Mouse (Mus musculus) midbrain, embryonic 14.5 days (tissue): Measurements from ENCODE around the gene 1810049J17Rik. TPM values are rescaled to one million over a fixed set of nuclear protein-coding genes. Genes with fewer than 3 reads are reported as not detected.
A peak's percentile ranks its signal among the peaks of the same experiment; 100 is the strongest.

Experiments used
- ATAC-seq: fragments of 200-750 bp; cut with Nextera tagmentation; 2 replicates; pipeline ENCODE4 v1.8.0; 2017; ENCODE audit warnings: moderate number of reproducible peaks, moderate library complexity; ENCODE audit not compliant: low FRiP score, low TSS enrichment
- DNase-seq: peaks from one replicate; pipeline ENCODE4 v3.0.0-alpha.2; 2015
- H3K27ac ChIP-seq: fragments of 300-500 bp; sonication (generic); replicated peaks from 2 replicates; pipeline ENCODE4 v1.5.1; 2014; ENCODE audit warnings: mild to moderate bottlenecking, low read depth, low read length, moderate library complexity
- H3K27me3 ChIP-seq: fragments of 300-500 bp; sonication (generic); 2 replicates; pipeline ENCODE4 v1.6.1; 2014; ENCODE audit warnings: low read length, control low read depth, mixed read lengths; ENCODE audit not compliant: control insufficient read depth, insufficient read depth
- H3K36me3 ChIP-seq: fragments of 300-500 bp; sonication (generic); 2 replicates; pipeline ENCODE4 v1.6.1; 2014; ENCODE audit warnings: low read length, control low read depth; ENCODE audit not compliant: control insufficient read depth, insufficient read depth
- H3K4me1 ChIP-seq: fragments of 300-500 bp; sonication (generic); 2 replicates; pipeline ENCODE4 v1.6.1; 2014; ENCODE audit warnings: mild to moderate bottlenecking, antibody characterized with exemption, low read length, control low read depth; ENCODE audit not compliant: control insufficient read depth, insufficient read depth
- H3K4me2 ChIP-seq: fragments of 300-500 bp; sonication (generic); 2 replicates; pipeline ENCODE4 v1.6.1; 2014; ENCODE audit warnings: mild to moderate bottlenecking, low read length, moderate library complexity
- H3K4me3 ChIP-seq: fragments of 300-500 bp; sonication (generic); replicated peaks from 2 replicates; pipeline ENCODE4 v1.5.1; 2014; ENCODE audit warnings: low read depth, low read length
- H3K9ac ChIP-seq: fragments of 300-500 bp; sonication (generic); replicated peaks from 2 replicates; pipeline ENCODE4 v1.6.1; 2014; ENCODE audit warnings: mild to moderate bottlenecking, low read length, moderate library complexity
- H3K9me3 ChIP-seq: fragments of 300-500 bp; sonication (generic); 2 replicates; pipeline ENCODE4 v1.6.1; 2016; ENCODE audit warnings: low read length, control low read depth, mixed read lengths; ENCODE audit not compliant: control insufficient read depth
- WGBS: fragments of 180-500 bp; shearing (Covaris S2); extraction: QIAGEN DNeasy Blood & Tissue Kit; methylation state at CpG from one replicate; pipeline ENCODE4 v1.1.7; 2014; 5-methylcytosine and 5-hydroxymethylcytosine counted together
- polyA plus RNA-seq: library from polyadenylated mRNA; unstranded; fragments of >200 nt; fragmentation: Nextera tagmentation; extraction: Ambion mirVana; gene quantifications from 2 replicates; pipeline ENCODE4 v1.2.1, GENCODE M21; 2014

Gene 1810049J17Rik
- polyA plus RNA-seq, 1 experiment from 2014 or later = 1.6 TPM

GRCm38 (mm10) chr15:12320441-12321090 lies 1.1 kb downstream of the 1810049J17Rik start:
- ATAC-seq (no peak), DNase-seq (no peak)
- Histone ChIP-seq H3K36me3 (no peaks in the 10 kb centered on the region), H3K9me3 (no peaks in the 10 kb centered on the region), H3K4me3 (peak overlapping the region; percentile 100), H3K27me3 (0 out of 2 replicates have a peak, but pooled peaks cover 5% of the 10 kb centered on the region), H3K4me1 (peaks cover 30% of the 10 kb centered on the region), H3K4me2 (peak overlapping the region; percentile 88), H3K9ac (peak overlapping the region; percentile 97), H3K27ac (peak overlapping the region; percentile 94)
- WGBS = 8% methylated on average over 22 of the region's 22 CpGs

GRCm38 (mm10) chr15:12319889-12320288 lies 1.8 kb downstream of the 1810049J17Rik start:
- 55% methylated on average over 5 of the region's 5 CpGs for WGBS
- Histone ChIP-seq H3K9me3 (no peaks in the 10 kb centered on the region), H3K27me3 (0 out of 2 replicates have a peak, but pooled peaks cover 5% of the 10 kb centered on the region), H3K4me1 (peaks cover 29% of the 10 kb centered on the region), H3K36me3 (no peaks in the 10 kb centered on the region), H3K4me2 (no peak overlapping the region), H3K9ac (no peak overlapping the region), H3K4me3 (no peak overlapping the region), H3K27ac (no peak overlapping the region)
- no peak for ATAC-seq
- no peak for DNase-seq

- WGBS = 82% methylated on average over 8 of the region's 8 CpGs
- no peaks in the 10 kb centered on the region for H3K9me3 ChIP-seq
- H3K4me2 ChIP-seq = no peak overlapping the region
- DNase-seq (no peak), ATAC-seq (no peak)
- H3K36me3 ChIP-seq = no peaks in the 10 kb centered on the region
- H3K27me3 ChIP-seq = 0 out of 2 replicates have a peak, but pooled peaks cover 5% of the 10 kb centered on the region
- no peak overlapping the region for H3K9ac ChIP-seq
- no peak overlapping the region for H3K27ac ChIP-seq
- no peak overlapping the region for H3K4me3 ChIP-seq
- H3K4me1 ChIP-seq = peaks cover 15% of the 10 kb centered on the region
Measured at GRCm38 (mm10) chr15:12318451-12318850, 3.2 kb downstream of the 1810049J17Rik start.

- DNase-seq = no peak
- Histone ChIP-seq H3K27me3 (0 out of 2 replicates have a peak, but pooled peaks cover 5% of the 10 kb centered on the region), H3K36me3 (no peaks in the 10 kb centered on the region)
Measured at GRCm38 (mm10) chr15:12317290-12317689, 4.4 kb downstream of the 1810049J17Rik start.

GRCm38 (mm10) chr15:12315996-12316395 lies 5.7 kb downstream of the 1810049J17Rik start:
- no peak overlapping the region for H3K4me2 ChIP-seq
- H3K36me3 ChIP-seq = no peaks in the 10 kb centered on the region
- no peak for DNase-seq
- H3K9ac ChIP-seq = no peak overlapping the region
- H3K27ac ChIP-seq = no peak overlapping the region
- 0 out of 2 replicates have a peak, but pooled peaks cover 5% of the 10 kb centered on the region for H3K27me3 ChIP-seq
- 67% methylated on average over 2 of the region's 2 CpGs for WGBS
- 0 out of 2 replicates have a peak, but pooled peaks cover 6% of the 10 kb centered on the region for H3K4me1 ChIP-seq
- H3K4me3 ChIP-seq = no peak overlapping the region
- no peaks in the 10 kb centered on the region for H3K9me3 ChIP-seq
- no peak for ATAC-seq

More at GRCm38 (mm10) chr15:12317290-12317689, 4.4 kb downstream of the 1810049J17Rik start:
- no peak overlapping the region for H3K4me2 ChIP-seq
- no peaks in the 10 kb centered on the region for H3K9me3 ChIP-seq
- ATAC-seq = no peak
- no peak overlapping the region for H3K4me3 ChIP-seq
- WGBS = 87% methylated on average over 5 of the region's 5 CpGs
- no peak overlapping the region for H3K27ac ChIP-seq
- no peak overlapping the region for H3K9ac ChIP-seq
- 0 out of 2 replicates have a peak, but pooled peaks cover 6% of the 10 kb centered on the region for H3K4me1 ChIP-seq

GRCm38 (mm10) chr15:12314584-12314983 lies 7.1 kb downstream of the 1810049J17Rik start:
- H3K9ac ChIP-seq = no peak overlapping the region
- DNase-seq (no peak), ATAC-seq (no peak)
- H3K36me3 ChIP-seq = no peaks in the 10 kb centered on the region
- no peaks in the 10 kb centered on the region for H3K27me3 ChIP-seq
- no peak overlapping the region for H3K27ac ChIP-seq
- H3K4me2 ChIP-seq = no peak overlapping the region
- no peaks in the 10 kb centered on the region for H3K9me3 ChIP-seq
- H3K4me1 ChIP-seq = no peaks in the 10 kb centered on the region
- 80% methylated on average over 5 of the region's 5 CpGs for WGBS
- H3K4me3 ChIP-seq = no peak overlapping the region

- H3K27ac ChIP-seq = no peak overlapping the region
- no peaks in the 10 kb centered on the region for H3K4me1 ChIP-seq
- H3K27me3 ChIP-seq = no peaks in the 10 kb centered on the region
- WGBS = 35% methylated on average over 1 of the region's 1 CpGs
- no peak overlapping the region for H3K4me3 ChIP-seq
- no peak for DNase-seq
- H3K36me3 ChIP-seq = no peaks in the 10 kb centered on the region
- H3K9me3 ChIP-seq = no peaks in the 10 kb centered on the region
- H3K4me2 ChIP-seq = no peak overlapping the region
- no peak overlapping the region for H3K9ac ChIP-seq
- no peak for ATAC-seq
Measured at GRCm38 (mm10) chr15:12313255-12313654, 8.4 kb downstream of the 1810049J17Rik start.

- H3K4me2 ChIP-seq = no peak overlapping the region
- 86% methylated on average over 7 of the region's 7 CpGs for WGBS
- no peak overlapping the region for H3K9ac ChIP-seq
- DNase-seq (no peak), ATAC-seq (no peak)
- H3K9me3 ChIP-seq = no peaks in the 10 kb centered on the region
- H3K4me1 ChIP-seq = no peaks in the 10 kb centered on the region
- H3K27me3 ChIP-seq = no peaks in the 10 kb centered on the region
- no peak overlapping the region for H3K27ac ChIP-seq
- no peaks in the 10 kb centered on the region for H3K36me3 ChIP-seq
- no peak overlapping the region for H3K4me3 ChIP-seq
Measured at GRCm38 (mm10) chr15:12311465-12311864, 10.2 kb downstream of the 1810049J17Rik start.

GRCm38 (mm10) chr15:12310676-12311075 lies 11.0 kb downstream of the 1810049J17Rik start:
- Histone ChIP-seq H3K27me3 (no peaks in the 10 kb centered on the region), H3K4me2 (no peak overlapping the region), H3K36me3 (no peaks in the 10 kb centered on the region), H3K4me1 (no peaks in the 10 kb centered on the region), H3K9ac (no peak overlapping the region), H3K27ac (no peak overlapping the region), H3K9me3 (no peaks in the 10 kb centered on the region), H3K4me3 (no peak overlapping the region)
- no peak for ATAC-seq
- DNase-seq = no peak
- 93% methylated on average over 4 of the region's 4 CpGs for WGBS
